Mouse (Mus musculus): ENCODE measurements around the gene Pde1a.

Pde1a gene

DNA sequence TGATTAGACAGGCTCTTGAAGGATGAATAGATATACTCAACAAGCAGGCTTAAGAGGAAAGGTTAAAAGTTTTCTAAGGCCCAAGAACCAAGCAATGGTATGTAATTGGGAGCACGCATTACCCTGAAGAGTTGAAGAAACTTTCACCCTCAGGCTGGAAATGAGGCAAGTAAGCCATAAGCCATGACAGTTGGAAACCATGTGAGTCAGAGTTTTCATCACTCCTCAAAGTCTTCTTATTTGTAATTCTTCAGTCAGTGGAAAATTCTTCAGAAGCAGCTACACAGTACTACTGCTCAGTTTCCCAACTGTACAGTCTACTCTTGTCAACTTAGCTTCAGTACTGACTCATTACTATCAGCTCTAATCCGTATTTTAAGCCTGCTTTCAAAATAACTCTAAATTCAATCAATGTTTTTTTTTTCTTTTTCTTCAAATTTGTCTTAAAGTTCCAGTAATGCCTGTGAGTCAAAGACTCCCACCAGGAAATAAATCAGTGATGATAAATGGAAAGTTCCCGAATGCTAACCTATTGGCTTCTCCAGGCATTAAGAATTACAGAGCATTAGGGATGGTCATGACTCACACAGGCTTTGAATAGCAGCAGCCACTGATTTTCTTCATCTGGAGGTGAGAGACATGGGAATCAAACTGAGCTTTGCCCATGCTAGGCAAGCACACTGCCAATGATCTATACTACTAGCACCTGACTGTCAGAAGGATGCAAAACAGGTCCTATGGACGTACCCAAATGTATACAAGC lies 82.3 kb downstream of the Pde1a start:
- no peak for DNase-seq (ENCODE audit: low spot score in 2 of 2)

DNA sequence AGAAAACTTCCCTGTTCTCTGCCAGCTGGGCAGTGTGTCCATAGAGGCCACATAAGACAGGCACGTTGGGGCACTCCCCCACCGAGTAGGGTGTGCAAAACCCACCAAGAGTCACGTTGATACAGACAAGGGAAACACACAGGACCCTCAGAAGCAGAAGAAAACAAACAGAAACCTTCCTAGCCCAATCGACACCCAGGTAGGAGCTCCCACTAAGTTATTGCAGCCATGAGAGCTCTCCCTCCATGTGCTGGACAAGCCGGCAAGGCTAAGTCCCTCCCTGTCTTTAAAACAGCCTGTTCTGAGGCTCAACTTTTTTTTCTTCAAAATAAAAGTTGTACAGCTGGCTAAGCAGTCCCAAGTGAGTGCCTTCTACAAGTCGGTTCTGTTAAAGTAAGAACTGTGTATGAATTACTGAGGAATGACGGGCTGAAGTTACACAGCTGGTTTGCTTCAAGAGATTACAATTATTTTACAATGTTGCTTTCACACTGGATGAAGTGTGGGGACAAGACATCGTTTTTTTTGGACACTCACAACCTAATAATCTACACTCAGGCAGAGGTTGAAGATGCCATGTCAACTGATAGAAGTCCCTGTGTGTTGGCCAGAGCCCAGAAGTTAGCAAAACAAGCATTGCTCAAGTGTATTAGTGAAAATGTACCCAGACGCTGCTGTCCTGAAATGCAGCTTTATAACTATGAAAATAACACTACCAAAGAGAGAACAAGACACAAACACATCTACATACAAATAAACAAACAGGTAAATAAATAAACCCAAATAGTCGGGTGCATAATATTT lies 90.4 kb downstream of the Pde1a start:
- peak in 1 of 2 experiments; percentile 21 for DNase-seq (ENCODE audit: low spot score in 2 of 2)

DNA sequence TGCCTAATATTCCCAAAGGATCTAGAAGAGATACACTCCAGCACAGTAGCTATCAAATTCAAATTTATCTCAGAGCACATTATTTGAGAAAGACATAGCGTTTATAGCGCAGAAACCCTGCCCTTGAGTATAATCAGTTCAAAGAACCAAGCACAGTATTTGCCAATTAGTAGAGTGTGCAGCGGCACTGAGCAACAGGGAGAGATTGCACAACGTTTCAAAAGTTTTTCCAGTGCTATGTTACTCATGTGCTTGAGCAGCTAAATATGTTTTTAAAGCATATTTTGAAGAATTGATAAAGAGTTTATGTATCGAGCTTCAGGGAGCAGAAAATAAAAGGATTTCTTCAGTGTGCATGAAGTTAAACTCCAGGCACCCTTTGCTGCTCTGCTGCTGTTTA lies 91.3 kb downstream of the Pde1a start:
- DNase-seq (ENCODE audit: low spot score in 2 of 2), result no peak

DNA sequence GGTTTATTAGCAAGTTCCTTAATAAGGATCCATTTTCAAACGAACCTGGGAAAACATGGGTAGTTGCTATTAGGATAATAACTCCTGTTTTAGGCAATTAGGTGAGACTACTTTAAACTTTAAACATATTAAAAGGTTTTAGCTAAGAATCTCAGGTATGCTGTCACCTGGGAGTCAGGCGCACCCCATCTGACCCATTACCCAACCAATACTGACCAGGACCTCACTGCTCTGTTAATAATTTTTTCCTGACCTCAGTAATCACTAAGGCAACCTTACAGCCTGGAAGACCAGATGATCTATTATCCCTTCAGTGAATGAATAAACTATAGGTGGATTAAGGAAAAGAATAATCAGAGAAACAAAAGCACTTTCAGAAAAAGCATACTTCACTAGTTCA lies 100.2 kb downstream of the Pde1a start:
- no peak for DNase-seq (ENCODE audit: low spot score in 2 of 2)

DNA sequence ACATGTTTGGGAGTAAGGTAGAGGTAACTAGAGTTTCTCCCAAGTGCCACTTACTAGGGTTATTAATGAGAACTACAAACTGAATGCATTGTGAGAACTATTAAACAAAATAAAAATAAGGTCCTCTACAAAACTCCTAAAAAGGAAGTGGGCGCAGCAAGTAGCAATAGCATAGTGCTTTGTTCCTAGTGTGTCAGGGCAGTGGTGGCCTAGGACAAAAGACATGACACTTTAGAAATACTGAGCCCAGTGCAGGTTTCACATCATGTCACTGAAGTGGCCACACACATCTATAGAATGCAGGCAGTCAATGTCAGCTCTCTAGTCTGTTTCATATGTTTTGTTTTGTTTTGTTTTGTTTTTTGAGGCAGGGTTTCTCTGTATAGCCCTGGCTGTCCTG lies 103.2 kb downstream of the Pde1a start:
- DNase-seq (ENCODE audit: low spot score in 2 of 2), result no peak

DNA sequence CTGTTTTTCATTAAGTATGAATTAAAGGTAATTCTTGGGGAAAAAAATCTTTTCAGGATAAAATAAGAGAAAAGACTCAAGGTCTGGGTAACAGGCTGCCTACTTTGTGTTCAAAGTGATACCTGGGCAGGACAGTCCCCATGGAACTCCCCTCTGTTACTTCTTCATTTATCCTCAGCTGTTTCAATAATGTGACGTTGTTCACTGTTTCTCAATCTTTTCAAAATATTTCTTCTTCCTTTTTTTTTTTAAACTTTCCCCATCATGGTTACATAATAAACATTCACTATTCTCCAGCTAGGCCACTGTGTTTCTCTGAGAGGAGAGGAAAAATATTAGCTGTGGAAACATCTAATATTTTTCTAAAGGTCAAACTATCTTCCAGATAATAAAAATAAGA lies 103.7 kb downstream of the Pde1a start:
- DNase-seq (ENCODE audit: low spot score in 2 of 2), result no peak

DNA sequence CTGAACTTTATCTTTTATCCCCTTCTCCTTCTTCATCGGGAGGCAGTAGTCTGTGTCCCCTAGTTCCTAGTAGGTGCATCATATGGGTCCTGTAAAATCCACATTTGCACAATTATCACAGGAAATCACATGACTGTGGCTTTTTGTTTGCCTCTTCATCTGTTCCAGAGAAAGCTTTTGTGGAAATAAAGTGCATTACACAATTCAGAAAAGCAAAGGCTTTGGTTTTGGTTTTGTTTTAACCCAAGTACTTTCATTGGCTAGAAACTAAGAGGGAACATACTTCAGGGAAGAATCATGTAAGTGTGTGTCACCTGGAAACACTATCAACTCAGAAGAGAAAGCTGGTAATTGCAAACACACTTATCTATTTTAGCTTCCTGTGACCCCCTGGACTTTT lies 104.2 kb downstream of the Pde1a start:
- DNase-seq (ENCODE audit: low spot score in 2 of 2), result no peak

DNA sequence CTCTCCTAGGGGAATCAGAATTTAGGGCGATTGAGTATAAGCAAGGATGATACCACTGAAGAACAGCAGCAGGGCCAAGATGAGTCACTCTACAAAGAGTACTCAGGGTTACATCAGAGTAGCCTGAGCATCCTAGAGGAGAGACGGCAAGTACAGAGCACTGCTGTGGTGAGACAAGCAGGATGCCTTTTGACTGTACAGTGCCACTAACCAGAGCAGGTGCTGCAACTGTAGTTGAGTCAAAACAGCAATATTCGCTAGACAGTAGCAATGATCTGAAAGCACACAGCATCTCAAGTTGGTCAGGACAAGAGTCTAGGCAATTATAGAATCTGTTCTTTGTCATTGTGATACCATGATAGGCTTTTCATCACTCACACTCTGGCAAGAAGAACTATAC lies 115.1 kb downstream of the Pde1a start:
- DNase-seq (ENCODE audit: low spot score in 2 of 2), result no peak

DNA sequence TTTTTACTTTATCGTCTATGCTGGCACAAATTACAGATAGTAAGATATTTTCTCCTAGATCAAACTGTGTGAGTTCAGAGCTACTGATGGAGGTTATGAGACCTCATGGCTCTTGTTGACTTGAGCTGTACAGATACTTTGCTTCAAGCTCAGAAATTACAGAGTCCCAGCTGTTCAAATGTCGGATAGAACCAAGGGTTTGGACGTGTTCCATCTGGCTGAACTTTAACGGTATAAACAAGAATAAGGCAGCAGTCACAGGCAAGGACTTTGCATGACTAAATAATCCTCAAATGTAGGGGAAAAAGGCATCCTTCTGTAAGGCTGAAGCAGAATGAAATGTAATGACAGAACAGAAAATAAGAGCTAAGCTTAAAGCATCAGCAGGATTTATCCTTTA lies 116.2 kb downstream of the Pde1a start:
- no peak for DNase-seq (ENCODE audit: low spot score in 2 of 2)

DNA sequence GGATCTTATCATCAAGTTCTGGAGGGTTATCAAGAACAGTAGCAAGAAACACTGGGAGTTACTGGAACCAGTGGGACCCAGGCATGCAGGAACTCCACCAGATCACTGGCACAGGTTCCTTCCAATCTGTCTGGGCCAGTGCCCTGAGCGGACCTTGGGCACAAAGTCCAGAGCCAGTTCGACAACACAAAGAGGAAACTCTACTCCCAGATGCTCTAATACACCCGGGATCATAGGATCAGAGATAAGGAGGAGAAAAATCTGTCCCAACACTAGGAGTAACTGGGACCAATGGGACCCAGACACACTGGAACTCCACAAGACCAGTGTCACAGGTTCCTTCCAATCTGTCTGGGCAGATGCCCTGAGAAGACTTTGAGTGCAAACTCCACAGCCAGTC lies 130.1 kb downstream of the Pde1a start:
- DNase-seq (ENCODE audit: low spot score in 2 of 2), result no peak

DNA sequence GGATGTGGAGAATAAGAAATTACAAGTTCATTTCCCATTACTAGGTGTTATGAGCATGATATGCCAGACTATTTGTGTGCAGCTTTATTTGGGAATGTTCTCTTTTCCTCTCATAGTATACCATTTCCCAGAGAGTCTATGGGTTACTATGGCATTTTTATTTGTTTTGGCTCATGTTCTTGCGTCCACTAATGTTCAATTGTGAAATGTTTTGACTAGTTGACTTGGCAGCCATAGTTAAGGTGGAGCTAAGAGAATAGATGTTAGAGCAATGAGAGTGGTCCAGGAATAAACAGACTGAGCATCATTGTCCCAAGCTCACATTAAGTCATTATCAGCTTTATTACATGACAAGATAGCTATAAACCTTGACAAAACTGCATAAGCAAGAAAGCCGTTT lies 130.8 kb downstream of the Pde1a start:
- no peak for DNase-seq (ENCODE audit: low spot score in 2 of 2)

DNA sequence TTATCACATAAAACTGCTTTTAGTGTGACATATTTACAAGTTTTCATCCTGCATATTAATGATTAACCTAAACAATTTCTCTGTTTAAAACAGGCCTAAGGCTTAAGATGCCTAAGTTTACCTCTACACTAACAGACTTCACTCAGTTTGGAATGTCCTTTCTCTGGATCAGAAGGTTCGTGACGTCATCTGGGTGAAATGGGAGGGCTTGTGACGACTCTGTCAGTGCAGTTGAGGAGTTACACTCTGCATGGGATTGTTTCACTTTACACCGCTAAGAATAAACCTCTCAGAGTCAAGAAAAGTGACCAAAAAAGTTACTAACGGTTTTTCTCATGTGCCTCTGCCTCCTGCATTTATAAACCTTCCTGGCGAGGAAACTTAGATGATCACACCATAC lies 137.6 kb downstream of the Pde1a start:
- DNase-seq (ENCODE audit: low spot score in 2 of 2), result no peak

DNA sequence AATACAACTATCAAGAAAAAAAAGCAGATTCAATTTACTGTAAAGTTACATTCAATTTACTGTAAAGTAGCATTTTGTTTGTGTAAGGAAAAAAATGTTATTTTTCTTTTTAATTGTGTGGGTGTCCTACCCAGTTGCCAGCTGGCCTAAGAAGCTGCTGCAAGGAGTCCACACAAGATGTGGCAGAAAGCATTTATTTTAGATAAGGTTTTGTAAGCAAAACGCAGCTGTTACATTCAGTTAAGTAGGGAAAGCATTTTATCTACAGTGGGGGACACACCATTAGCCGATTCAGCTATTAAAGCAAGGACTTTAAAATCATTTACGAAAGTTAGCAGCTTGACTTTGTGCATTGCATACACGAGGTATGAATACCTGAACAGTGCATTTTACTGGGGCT lies 145.5 kb downstream of the Pde1a start:
- no peak for DNase-seq (ENCODE audit: low spot score in 2 of 2)

DNA sequence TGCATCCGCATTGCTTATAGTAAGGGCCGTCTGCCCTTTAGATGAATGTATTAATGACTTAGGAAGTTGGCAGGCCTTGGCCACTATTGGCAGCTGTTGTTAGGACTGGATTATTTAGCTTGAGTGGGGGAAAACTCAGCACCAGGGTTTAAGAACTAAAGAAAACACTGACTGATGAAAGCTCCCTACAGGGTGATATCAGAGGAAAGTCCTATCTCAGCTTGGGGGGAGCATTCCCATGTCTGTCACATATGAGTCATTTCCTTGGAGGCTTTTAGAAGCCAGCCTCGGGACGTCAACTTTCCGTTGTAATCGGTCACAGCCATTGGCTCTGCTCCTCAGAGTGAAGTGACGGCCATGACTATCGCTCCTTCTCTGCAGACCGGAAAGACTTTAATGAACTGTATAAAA lies 146.0 kb downstream of the Pde1a start:
- DNase-seq (ENCODE audit: low spot score in 2 of 2), result no peak

DNA sequence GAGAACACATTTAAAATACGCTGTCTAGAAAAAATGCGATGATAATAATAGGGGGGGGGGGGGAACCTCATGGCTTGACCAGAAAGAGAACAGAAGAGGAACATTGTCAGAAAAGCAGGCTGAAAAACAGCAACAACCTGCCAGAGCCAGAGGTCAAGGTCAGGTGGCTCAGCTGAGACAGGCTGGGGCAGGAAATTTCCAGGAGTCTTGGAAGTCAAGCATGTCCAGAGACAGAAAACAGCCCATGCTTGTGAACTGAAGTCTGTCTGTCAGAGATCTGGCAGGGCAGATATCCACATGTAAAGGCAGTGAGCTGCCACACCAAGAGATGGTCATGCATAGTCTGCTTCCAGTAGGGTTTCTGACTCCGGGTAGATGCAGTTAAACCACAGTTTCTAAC lies 147.5 kb downstream of the Pde1a start:
- DNase-seq (ENCODE audit: low spot score in 2 of 2), result no peak

DNA sequence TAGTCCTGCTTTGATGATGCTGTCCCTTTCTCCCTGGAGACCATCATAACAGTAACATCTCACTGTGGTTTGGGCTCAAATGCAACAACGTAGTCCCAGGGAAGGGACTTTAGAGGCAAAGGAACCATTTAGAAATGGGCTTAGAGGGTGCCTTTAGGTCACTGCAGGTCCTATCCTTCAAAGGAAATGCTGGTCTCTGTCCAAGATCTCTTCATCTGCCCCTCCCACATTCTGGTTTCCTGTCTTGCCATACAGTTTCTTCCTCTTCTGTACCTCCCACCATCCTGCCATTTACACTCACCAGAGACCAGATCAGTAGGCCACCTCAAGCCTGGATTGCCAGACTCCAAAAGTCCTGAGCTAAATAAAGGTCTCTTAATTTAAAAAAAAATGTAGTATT lies 150.3 kb downstream of the Pde1a start:
- DNase-seq (ENCODE audit: low spot score in 2 of 2), result no peak

DNA sequence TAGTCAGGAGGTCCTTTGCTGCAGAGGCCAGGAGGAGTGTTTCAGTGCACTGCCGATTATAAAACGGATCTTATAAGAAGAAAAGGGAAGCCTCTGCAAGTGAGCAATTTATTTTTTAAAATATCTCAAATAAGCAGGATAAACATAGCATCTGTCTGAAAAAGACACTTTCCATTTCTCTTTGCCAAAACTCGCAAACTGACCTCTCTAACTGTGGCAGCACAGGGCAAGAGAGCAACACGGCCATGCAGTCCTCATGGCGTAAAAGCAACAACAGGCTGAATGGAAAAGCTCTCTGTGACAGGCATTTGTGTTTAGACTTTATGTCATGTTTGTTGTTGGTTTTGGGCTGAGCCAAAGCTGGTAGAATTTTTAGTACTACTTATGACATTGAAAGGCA lies 152.0 kb downstream of the Pde1a start:
- DNase-seq (ENCODE audit: low spot score in 2 of 2), result no peak

DNA sequence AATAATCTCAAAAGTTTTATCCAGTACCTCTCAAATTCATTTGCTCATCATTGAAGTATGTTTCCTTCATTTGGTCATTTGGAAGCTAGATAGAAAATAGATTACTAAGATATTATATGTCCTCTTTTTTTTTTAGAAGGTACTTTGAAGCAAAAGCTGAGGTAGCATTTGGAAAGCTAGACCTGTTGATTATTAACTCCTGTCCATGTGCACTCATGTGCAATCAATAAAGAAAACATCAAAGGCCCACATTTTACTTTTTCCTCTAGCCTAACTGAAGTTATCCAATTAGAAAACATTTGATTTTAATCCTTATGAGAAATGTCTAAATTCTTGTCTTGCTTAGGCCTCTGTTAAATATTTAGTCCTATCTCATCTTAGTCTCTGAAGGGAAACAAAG lies 153.3 kb downstream of the Pde1a start:
- no peak for DNase-seq (ENCODE audit: low spot score in 2 of 2)

DNA sequence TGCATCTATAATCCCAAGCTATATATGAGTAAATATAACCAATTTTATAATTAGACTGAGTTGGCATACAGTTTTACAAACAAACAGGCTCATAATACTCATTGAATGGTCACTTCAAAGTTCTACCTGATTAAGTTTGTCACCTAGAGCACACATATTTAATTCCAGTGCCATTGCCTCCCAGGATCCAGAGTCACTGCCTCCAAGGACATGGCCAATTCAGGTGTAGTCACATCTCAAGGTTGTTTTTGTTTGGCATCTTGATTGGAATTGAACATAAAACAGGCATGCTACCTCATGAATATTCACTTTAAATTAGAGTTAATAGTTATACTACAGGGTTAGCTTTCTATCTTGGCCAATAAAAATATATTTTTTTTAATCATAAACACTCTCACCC lies 157.0 kb downstream of the Pde1a start:
- no peak for DNase-seq (ENCODE audit: low spot score in 2 of 2)

DNA sequence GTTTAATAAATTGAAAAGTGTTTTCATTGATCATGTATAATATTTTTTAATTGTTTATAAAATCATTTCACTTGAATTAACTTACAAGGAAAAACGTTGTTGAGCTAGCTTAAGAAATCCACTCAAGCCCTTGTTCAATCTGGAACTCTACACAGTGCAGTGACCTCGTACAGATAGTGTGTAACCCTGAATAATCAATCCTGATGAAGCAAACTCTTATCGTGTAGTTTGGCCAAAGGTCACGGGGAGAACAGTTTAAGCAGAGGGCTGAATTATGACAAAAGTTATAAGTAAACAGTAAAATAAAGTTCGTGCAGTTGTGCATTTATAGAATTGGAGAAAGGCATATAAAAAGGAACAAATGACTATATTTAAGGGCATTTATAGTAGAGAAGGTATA lies 159.7 kb downstream of the Pde1a start:
- DNase-seq (ENCODE audit: low spot score in 2 of 2), result no peak

DNA sequence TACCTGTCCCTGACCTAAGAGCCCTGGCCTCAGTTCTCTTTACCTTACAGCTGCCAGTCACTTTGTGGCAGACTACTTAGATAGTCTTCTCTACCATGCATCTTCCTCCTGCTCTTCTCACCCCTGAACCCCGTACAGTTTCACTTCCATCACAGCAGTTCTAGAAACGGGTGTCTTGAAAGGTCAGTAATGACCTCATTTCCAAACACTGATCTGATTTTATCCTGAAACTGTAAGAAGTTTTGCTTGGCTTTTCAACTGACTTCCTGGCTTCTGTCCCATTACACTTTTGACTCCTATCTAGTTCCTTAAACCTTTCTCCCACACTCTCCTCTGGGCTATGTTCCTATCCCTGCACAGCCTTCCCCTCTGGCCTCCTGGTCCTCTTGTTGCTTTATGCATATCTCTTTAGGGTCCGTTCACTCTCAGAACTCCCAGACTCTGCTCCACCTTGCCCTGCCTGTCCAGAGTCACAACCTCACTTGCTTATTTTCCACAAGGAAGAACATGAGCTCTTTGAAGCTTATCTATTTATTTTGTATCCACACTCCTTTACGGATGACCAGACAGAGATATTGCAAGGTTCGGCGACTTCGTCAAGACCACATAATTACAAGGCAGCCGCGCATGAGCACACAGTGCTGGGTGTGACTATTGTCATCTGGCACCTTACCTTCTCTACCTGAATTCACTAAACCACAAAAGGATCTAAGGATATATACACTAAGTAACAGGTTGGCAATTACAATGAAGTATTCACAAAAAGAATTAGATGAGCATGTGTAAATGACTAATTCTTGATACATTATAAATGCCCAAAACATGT lies 162.4 kb downstream of the Pde1a start:
- no peak for DNase-seq (ENCODE audit: low spot score in 2 of 2)

DNA sequence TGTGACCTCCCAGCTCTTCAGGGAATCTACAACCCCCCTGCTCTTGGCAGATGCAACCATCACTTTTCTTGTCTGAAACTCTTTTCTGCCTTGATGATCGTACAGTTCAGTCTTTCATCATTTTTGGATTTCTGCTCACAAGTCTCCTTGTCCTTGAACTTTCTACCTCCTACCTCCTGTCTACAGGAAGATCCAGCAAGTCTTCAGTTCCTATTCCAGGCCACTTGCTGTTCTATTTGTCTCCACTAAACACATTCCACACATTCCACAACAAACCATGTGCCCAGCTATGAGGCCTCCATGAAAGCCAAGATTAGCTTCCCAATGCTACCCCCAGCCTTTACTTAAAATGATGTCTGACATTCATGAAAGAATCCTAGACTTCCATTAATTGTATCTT lies 163.2 kb downstream of the Pde1a start:
- DNase-seq (ENCODE audit: low spot score in 2 of 2), result no peak

DNA sequence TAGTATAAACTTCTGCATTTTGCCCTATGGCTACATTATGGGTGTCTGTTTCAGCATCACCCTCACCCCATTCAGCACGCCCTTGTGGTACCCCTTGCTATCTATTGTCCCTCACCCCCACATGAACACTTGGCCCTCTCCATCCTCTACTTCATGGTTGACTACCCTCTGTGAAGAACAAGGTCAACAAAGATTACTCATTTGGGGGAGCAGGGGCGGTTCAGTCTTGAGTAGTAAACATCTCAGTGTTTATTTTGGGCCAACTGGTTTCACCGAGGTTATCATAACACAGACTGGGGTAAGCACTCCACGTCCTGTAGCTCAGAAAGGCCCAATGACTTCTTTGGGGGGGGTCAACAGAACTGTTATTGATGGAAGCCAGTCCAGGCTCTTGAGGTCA lies 164.3 kb downstream of the Pde1a start:
- no peak for DNase-seq (ENCODE audit: low spot score in 2 of 2)

All from urinary bladder, postnatal 4 days (tissue).